Mouse (Mus musculus) lung, postnatal 0 days (tissue): ENCODE data around the gene Sf3a3.

Experiments
- CTCF ChIP-seq: IDR thresholded peaks from 2 replicates; pipeline ENCODE4 v1.5.1; 2016; ENCODE audit warnings: antibody characterized with exemption, mild to moderate bottlenecking
- EP300 ChIP-seq: IDR thresholded peaks from 2 replicates; pipeline ENCODE4 v1.6.1; 2016; ENCODE audit warnings: antibody characterized with exemption, mild to moderate bottlenecking, control low read depth

- TF ChIP-seq CTCF (no peak), EP300 (no peak)
Observed at GRCm38 (mm10) chr4:124719101-124719500, 4.5 kb downstream of the Sf3a3 start.
